Mouse (Mus musculus): ENCODE data around the gene D930007J09Rik. TPM values are rescaled to one million over a fixed set of nuclear protein-coding genes. Genes with fewer than 3 reads are reported as not detected.

Gene D930007J09Rik
- total RNA-seq, 2 experiments from 2014 or later: 0.99 TPM; not detected in 1

- intact Hi-C loops (cut with DNase I): no loop called here
- no peak for DNase-seq (ENCODE audit: low spot score in 2 of 2)
These were observed 20.5 kb upstream of the D930007J09Rik start for GRCm38 (mm10) chr13:32823126-32823525.

GRCm38 (mm10) chr13:32821671-32822070 is 19.0 kb upstream of the D930007J09Rik start:
- intact Hi-C loops (cut with DNase I): no loop called here
- no peak for DNase-seq (ENCODE audit: low spot score in 2 of 2)

DNA sequence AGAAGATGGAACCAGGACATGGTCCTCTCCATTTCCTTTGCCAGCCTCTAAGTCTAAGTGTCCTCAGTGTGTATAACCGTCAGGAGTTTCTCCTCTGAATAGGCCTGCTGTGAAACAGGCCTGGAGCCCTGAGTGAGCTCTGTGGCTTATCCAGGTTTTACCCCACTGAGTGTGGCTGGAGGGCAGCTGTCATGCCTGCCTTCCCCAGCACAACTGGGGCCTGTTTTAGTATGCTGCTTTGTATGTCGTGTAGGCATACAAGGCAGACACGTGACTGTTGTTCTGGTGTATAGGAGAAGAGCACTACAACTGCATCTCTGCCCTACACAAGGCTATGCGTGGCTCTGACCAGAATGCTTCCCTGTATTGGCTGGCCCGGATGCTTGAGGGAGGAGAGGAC is 17.3 kb upstream of the D930007J09Rik start:
- intact Hi-C loops (cut with DNase I): no loop called here
- DNase-seq (ENCODE audit: low spot score in 2 of 2): no peak

GRCm38 (mm10) chr13:32819241-32819640 is 16.6 kb upstream of the D930007J09Rik start:
- intact Hi-C loops (cut with DNase I): no loop called here

DNA sequence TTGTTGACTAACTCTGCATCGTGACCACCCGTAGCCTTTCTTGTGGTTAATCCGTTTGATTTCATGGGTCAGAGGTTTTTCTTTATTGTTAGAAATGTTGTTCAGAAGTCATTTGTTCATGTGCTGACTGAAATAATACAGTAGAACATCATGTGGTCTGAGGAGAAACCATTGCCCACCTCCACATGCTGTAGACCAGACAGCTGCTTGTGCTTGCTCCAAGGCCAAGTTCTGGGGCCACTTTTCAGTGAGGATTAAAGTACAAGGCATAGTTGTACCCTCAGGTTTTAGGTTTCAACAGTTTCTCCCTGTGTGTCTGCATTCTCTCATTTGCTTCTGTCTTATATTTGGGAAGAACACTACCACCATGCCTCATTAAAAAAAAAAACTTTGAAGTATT is 5.0 kb upstream of the D930007J09Rik start:
- intact Hi-C loops (cut with DNase I): loop anchor here (10.0 kb wide), 1 partner anchor 1013 kb away; no protein-coding TSS in a partner anchor
- DNase-seq (ENCODE audit: low spot score in 2 of 2): no peak

More at GRCm38 (mm10) chr13:32819241-32819640, 16.6 kb upstream of the D930007J09Rik start:
- no peak for DNase-seq (ENCODE audit: low spot score in 2 of 2)

- DNase-seq (ENCODE audit: low spot score in 2 of 2): no peak
- intact Hi-C loops (cut with DNase I): loop anchor here (10.0 kb wide), 1 partner anchor 1012 kb away; no protein-coding TSS in a partner anchor
These were observed 4.2 kb upstream of the D930007J09Rik start for GRCm38 (mm10) chr13:32806820-32807219.

DNA sequence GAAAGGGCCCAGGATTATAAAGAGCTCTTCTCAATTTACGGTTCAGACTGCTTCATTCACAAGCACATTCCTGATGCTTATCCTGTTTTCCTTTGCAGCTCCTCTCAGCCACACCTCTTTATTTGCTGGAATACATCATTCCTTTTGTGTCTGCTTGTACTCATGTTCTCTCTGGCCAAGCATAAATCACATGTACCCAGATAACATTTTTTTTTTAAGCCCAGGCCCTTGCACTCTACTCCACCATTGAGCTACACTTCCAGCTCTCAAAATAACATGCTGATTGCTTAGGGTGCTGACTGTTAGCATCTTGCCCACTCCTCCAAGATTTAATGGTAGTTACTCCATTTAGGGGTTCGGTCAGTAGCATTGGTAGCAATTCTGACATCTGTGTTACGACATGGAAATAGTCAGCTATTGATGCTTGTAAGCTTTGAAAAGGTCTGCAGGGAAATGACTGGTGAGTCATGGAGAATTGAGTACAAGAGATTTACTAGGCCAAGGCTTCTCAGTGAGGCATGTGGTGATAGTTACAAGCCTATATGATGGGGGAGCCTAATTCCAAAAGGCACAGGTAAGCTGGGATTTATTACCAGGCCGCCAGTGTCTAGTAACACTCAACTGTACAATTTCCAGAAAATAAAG is 1.2 kb upstream of the D930007J09Rik start:
- intact Hi-C loops (cut with DNase I): loop anchor here (10.0 kb wide), 1 partner anchor 1009 kb away; no protein-coding TSS in a partner anchor
- DNase-seq (ENCODE audit: low spot score in 2 of 2): no peak

GRCm38 (mm10) chr13:32801693-32802221 is 892 bp downstream of the D930007J09Rik start, which contains the start of gene Wrnip1:
Gene Wrnip1 (plus strand): TSS chr13:32802038.
- DNase-seq (ENCODE audit: low spot score in 2 of 2): peak; percentile 98 to 99
- intact Hi-C loops (cut with DNase I): loop anchor here (10.0 kb wide), 1 partner anchor 1007 kb away; no protein-coding TSS in a partner anchor

GRCm38 (mm10) chr13:32800859-32801258 is 1.8 kb downstream of the D930007J09Rik start:
- DNase-seq (ENCODE audit: low spot score in 2 of 2): no peak
- intact Hi-C loops (cut with DNase I): loop anchor here (10.0 kb wide), 1 partner anchor 1006 kb away; no protein-coding TSS in a partner anchor

DNA sequence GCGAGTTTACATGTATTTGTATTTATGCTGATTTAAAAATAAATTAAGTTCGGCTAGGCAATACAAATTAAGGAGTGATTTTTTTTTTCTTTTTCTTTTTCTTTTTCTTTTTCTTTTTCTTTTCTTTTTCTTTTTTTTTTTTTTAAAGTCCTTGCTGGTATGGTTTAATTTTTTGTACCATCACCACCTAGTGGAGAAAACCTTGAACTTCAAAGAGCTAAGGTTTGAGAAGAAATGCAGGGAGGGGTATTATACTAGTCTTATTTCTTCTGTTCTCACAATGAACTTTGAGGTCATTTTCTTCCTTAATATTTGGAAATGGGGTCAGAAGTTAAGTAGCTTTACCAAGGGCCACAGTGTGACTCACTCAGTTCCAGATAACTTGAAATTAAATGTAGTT is 3.5 kb downstream of the D930007J09Rik start:
- DNase-seq (ENCODE audit: low spot score in 2 of 2): no peak
- intact Hi-C loops (cut with DNase I): no loop called here

GRCm38 (mm10) chr13:32797085-32797484 is 5.6 kb downstream of the D930007J09Rik start:
- DNase-seq (ENCODE audit: low spot score in 2 of 2): no peak
- intact Hi-C loops (cut with DNase I): loop anchor here (2.0 kb wide), 1 partner anchor 28 kb away; no protein-coding TSS in a partner anchor

GRCm38 (mm10) chr13:32795166-32795565 is 7.5 kb downstream of the D930007J09Rik start:
- intact Hi-C loops (cut with DNase I): no loop called here
- DNase-seq (ENCODE audit: low spot score in 2 of 2): no peak

DNA sequence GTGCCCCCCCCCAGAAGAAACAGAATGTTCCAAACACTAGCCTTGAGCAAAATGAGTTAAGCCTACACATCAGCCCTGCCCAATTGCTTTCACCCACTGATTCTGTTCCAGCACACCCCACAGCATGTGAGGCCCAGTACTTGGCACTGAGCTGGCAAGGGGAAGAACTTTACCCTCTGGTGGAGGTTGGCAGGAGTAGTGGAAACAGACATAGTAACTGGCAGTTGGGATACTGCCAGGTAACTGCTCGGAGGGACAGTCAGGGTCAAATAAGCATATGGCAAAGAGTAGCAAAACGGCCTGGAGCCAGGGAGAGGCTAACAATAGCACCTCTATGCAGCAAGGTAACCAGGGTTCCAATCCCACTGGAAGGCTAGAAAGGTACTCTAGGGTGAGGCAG is 8.0 kb downstream of the D930007J09Rik start:
- intact Hi-C loops (cut with DNase I): no loop called here
- DNase-seq (ENCODE audit: low spot score in 2 of 2): no peak

- DNase-seq (ENCODE audit: low spot score in 2 of 2): no peak
- intact Hi-C loops (cut with DNase I): no loop called here
These were observed 12.9 kb downstream of the D930007J09Rik start for GRCm38 (mm10) chr13:32789781-32790180.

GRCm38 (mm10) chr13:32787584-32787983 is 15.1 kb downstream of the D930007J09Rik start:
- no peak for DNase-seq (ENCODE audit: low spot score in 2 of 2)
- intact Hi-C loops (cut with DNase I): no loop called here

DNA sequence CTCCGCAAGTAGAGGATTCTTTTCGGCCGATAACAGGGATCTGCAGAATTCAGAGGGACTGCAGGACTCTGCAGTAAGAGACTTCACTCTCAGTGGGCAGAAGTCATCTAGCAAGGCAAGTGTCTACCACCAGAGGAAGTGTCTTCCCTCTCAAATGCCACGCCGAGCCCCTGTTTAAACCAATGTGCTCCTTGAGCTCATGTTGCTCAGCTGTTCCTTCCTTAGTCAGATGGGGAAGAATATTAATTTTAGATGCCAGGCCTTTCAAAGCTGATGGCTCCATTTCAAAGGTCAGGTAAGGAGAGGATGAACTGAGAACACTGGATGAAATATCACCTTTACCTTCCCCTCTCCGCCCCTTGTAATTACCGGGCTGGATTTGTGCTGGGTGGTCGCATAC is 18.8 kb downstream of the D930007J09Rik start, which contains the start of gene Mylk4:
Gene Mylk4, minus strand, starts transcription at position 139 of the 400 bp plus-strand sequence.
- DNase-seq (ENCODE audit: low spot score in 2 of 2): no peak
- intact Hi-C loops (cut with DNase I): no loop called here

DNA sequence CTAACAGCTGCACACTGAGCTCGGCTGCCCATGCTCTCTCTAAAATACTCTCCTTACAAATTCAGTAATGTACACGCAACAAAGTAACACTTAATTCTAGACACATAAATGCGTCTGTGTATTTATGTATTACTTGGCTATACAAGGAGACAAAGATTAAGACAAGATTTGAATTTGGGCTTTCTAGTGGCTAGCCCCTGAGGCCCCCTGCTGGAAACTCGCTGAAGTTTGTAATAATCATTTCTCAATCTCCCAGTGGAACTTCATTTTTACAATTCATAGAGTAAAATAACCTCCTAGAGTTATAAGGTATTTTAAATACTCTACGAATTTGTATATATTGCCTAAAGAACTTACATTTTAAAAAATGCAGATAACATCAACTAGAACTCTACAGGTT is 19.6 kb downstream of the D930007J09Rik start:
- intact Hi-C loops (cut with DNase I): no loop called here

DNA sequence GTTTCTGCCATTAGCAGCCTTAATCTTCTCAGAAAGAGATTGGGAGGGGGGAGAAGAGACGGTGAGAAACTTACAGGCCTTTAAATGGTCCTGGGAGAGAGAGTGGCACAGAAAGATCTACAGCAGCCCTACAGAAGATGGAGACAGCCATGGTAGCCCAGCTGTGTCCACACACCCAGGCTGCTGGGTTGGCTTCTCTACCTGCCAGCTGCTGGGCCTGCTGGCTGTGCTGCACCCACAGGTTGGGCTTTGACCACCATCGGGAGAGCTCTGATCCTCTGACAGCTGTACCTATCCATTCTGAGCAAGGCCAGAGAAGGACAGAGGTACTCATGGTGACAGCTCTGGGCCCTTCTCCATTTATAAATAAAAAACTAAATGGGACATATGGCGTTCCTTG is 23.8 kb downstream of the D930007J09Rik start:
- DNase-seq (ENCODE audit: low spot score in 2 of 2): no peak
- intact Hi-C loops (cut with DNase I): no loop called here

More for the DNA sequence above, 19.6 kb downstream of the D930007J09Rik start:
- DNase-seq (ENCODE audit: low spot score in 2 of 2): no peak

GRCm38 (mm10) chr13:32776350-32776749 is 26.3 kb downstream of the D930007J09Rik start:
- no peak for DNase-seq (ENCODE audit: low spot score in 2 of 2)
- intact Hi-C loops (cut with DNase I): no loop called here

GRCm38 (mm10) chr13:32775889-32776288 is 26.8 kb downstream of the D930007J09Rik start:
- intact Hi-C loops (cut with DNase I): no loop called here
- no peak for DNase-seq (ENCODE audit: low spot score in 2 of 2)

DNA sequence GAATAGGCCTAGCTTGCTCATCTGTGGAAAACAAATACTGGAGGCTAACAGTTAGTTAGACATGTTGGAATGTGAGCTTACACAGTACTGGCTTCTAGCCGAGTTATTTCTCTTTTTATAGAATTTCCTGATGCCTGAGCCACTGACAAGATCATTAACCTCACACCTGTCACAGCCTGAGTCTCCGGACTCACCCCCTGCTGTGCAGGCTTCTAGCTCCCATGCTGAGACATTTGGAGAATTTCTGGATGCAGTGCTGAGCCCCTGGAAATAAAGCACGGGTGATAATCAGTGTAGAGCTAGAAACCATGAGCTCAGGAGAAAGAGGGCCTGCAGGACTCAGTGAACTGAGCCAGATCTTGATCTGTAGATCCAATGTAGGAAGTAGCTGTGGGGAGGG is 32.7 kb downstream of the D930007J09Rik start:
- intact Hi-C loops (cut with DNase I): loop anchor here (2.0 to 5.0 kb wide), 2 partner anchors 27 to 992 kb away; no protein-coding TSS in a partner anchor
- DNase-seq (ENCODE audit: low spot score in 2 of 2): no peak
